Mouse (Mus musculus) kidney, embryonic 16.5 days (tissue): Measurements from ENCODE around the gene Derl3. TPM values are rescaled to one million over a fixed set of nuclear protein-coding genes. Genes with fewer than 3 reads are reported as not detected.
A peak's percentile ranks its signal among the peaks of the same experiment; 100 is the strongest.
"Not testable (repeated sequence)": the region's sequence is repeated elsewhere in the genome, so short reads cannot be mapped to it uniquely, and the experiment has no call there.

Experiments used
- ATAC-seq: fragments of 200-750 bp; cut with Nextera tagmentation; 2 replicates; pipeline ENCODE4 v1.8.0; 2017; ENCODE audit warnings: moderate TSS enrichment; ENCODE audit not compliant: low FRiP score, low TSS enrichment
- H3K27ac ChIP-seq: fragments of 300-500 bp; sonication (generic); 2 replicates; pipeline ENCODE4 v1.5.1; 2014; ENCODE audit warnings: low read length
- H3K27me3 ChIP-seq: fragments of 300-500 bp; sonication (generic); 2 replicates; pipeline ENCODE4 v1.6.1; 2014; ENCODE audit warnings: low read length, control low read depth, mixed read lengths; ENCODE audit not compliant: insufficient read depth
- H3K36me3 ChIP-seq: fragments of 300-500 bp; sonication (generic); 2 replicates; pipeline ENCODE4 v1.6.1; 2014; ENCODE audit warnings: low read length, control low read depth, mixed read lengths; ENCODE audit not compliant: insufficient read depth
- H3K4me1 ChIP-seq: fragments of 300-500 bp; sonication (generic); 2 replicates; pipeline ENCODE4 v1.6.1; 2014; ENCODE audit warnings: low read length, control low read depth, mixed read lengths; ENCODE audit not compliant: insufficient read depth
- H3K4me2 ChIP-seq: fragments of 300-500 bp; sonication (generic); replicated peaks from 2 replicates; pipeline ENCODE4 v1.6.1; 2014; ENCODE audit warnings: low read depth, low read length
- H3K4me3 ChIP-seq: fragments of 300-500 bp; sonication (generic); 2 replicates; pipeline ENCODE4 v1.5.1; 2014; ENCODE audit warnings: mild to moderate bottlenecking, low read length
- H3K9ac ChIP-seq: fragments of 300-500 bp; sonication (generic); replicated peaks from 2 replicates; pipeline ENCODE4 v1.6.1; 2014; ENCODE audit warnings: low read length
- H3K9me3 ChIP-seq: fragments of 300-500 bp; sonication (generic); 2 replicates; pipeline ENCODE4 v1.6.1; 2016; ENCODE audit warnings: low read length, control low read depth
- WGBS: fragments of 180-500 bp; shearing (Covaris S2); extraction: QIAGEN DNeasy Blood & Tissue Kit; methylation state at CpG from one replicate; pipeline ENCODE4 v1.1.7; 2014; 5-methylcytosine and 5-hydroxymethylcytosine counted together
- polyA plus RNA-seq: library from polyadenylated mRNA; unstranded; fragments of >200 nt; fragmentation: Nextera tagmentation; extraction: Ambion mirVana; gene quantifications from 2 replicates; pipeline ENCODE4 v1.2.1, GENCODE M21; 2015

Gene Derl3
- polyA plus RNA-seq, 1 experiment from 2014 or later, result 4.4 TPM

DNA sequence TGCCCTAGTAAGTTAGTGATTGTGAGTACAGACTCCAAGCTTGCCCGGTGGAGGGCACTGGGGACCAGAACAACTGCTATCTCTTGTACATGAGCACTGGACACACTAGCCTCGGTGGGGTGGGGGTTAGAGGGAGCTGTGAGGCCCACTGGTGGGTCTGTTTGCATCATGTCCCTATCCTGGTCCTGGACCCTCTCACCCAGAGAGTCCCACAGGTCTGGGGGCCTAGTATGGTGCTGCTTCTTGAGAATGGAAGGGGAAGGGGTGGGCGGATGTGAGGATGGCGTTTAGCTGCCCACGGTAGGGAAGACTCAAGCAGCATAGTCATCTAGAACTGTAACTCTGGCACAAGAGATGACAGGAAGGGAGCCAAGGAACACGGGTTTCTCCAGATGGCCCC is 38.4 kb upstream of the Derl3 start:
- WGBS, result 84% methylated on average over 6 of the region's 6 CpGs
- ATAC-seq, result no peak

DNA sequence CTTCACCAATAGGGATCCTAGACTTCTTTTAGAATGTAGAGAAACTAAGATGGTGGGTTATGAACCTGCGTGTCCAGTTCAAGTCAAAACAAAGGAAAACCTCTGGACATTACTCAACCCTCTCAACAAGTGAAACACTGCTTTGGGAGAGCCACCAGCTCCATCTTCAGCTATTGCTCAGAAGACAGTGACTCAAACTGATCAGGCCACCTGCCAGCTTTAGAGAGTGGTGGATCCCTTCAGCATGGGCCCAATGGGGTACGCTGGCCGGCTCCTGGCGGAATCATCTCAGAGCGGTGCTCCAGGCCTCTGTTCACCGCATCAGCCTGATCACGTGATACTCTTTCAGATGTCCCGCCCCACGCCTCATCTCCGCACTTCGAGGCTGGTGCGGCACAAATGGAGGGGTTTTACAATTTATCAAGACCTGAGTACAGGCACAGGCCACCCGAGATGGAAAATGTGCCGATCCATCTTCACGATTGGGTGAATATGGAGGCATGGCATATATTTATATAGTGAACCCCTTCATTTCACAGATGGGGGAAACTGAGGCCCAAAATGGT is 37.7 kb upstream of the Derl3 start:
- 90% methylated on average over 15 of the region's 15 CpGs for WGBS

More for the DNA sequence above, 38.4 kb upstream of the Derl3 start:
- no peak overlapping the region for H3K4me2 ChIP-seq
- H3K27ac ChIP-seq, result no peak overlapping the region
- no peaks in the 10 kb centered on the region for H3K27me3 ChIP-seq
- H3K9ac ChIP-seq, result no peak overlapping the region
- no peaks in the 10 kb centered on the region for H3K9me3 ChIP-seq
- H3K4me1 ChIP-seq, result peaks cover 26% of the 10 kb centered on the region
- H3K36me3 ChIP-seq, result peaks cover 17% of the 10 kb centered on the region
- no peak overlapping the region for H3K4me3 ChIP-seq

DNA sequence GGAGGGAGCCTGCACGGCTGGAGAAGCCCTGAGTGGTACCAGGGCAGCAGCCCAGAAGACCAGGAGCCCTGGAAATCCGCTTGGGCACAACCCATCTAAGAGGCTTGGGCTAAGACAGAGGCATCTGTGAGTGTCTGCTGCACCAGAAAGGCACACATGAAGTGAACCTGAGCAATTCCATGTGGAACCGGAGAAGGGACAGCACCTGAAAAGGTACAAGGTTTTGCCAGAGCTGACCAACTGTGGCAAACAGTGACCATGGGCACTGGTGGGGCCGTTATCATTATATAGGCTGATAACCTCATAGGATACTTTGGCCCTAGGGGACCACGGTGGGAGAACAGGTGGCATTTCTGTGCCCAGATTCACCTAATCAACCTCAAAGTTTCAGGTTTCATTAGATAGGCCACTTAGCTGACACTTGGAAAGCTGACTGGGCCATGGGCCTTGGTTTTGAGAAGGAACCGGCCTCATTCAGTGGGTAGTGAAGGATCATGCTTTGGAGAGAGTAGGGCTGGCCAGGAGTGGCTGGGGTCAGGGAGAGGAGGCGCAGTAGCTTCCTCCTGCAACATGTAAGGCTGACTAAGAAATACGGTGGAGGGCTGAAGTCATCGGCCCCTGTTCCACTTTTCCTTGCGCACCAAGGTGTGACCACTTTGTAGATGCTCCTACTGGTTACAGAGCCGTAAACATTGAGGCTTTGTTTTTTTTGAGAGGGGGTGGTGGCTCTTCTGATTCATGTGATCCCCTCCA is 36.9 kb upstream of the Derl3 start:
- Histone ChIP-seq H3K9me3 (no peaks in the 10 kb centered on the region), H3K4me2 (no peak overlapping the region), H3K36me3 (peaks cover 17% of the 10 kb centered on the region), H3K4me1 (peaks cover 24% of the 10 kb centered on the region), H3K27ac (no peak overlapping the region), H3K27me3 (no peaks in the 10 kb centered on the region), H3K4me3 (no peak overlapping the region), H3K9ac (no peak overlapping the region)
- 74% methylated on average over 11 of the region's 11 CpGs for WGBS
- ATAC-seq, result no peak

More for the DNA sequence above, 37.7 kb upstream of the Derl3 start:
- Histone ChIP-seq H3K9ac (no peak overlapping the region), H3K4me1 (peaks cover 26% of the 10 kb centered on the region), H3K36me3 (peaks cover 17% of the 10 kb centered on the region), H3K9me3 (no peaks in the 10 kb centered on the region), H3K27me3 (no peaks in the 10 kb centered on the region), H3K27ac (no peak overlapping the region), H3K4me2 (no peak overlapping the region), H3K4me3 (no peak overlapping the region)
- ATAC-seq, result no peak

DNA sequence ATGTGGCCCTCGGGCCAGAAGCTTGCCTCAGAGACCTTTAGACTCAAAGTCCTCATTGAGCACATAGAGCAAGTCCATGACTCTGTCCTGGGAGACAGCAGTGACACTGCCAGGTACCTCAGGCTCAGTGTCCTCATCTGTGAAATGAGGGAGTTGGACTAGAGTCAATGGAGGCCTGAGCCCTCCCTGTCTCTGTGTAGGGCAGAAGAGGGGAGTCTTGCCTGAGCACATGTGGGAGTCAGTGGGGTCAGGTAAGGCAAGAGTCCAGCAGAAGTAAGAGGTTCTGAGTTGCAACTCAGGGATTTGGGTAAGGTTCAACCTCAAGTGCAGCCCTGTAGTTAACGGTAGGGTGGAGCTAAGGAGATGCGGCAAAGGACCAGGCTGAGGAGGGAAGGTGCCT is 36.2 kb upstream of the Derl3 start:
- Histone ChIP-seq H3K9ac (no peak overlapping the region), H3K27me3 (no peaks in the 10 kb centered on the region), H3K4me3 (no peak overlapping the region), H3K4me2 (no peak overlapping the region), H3K36me3 (peaks cover 17% of the 10 kb centered on the region), H3K4me1 (peaks cover 20% of the 10 kb centered on the region), H3K9me3 (no peaks in the 10 kb centered on the region), H3K27ac (no peak overlapping the region)
- ATAC-seq, result no peak
- WGBS, result 72% methylated on average over 3 of the region's 3 CpGs

DNA sequence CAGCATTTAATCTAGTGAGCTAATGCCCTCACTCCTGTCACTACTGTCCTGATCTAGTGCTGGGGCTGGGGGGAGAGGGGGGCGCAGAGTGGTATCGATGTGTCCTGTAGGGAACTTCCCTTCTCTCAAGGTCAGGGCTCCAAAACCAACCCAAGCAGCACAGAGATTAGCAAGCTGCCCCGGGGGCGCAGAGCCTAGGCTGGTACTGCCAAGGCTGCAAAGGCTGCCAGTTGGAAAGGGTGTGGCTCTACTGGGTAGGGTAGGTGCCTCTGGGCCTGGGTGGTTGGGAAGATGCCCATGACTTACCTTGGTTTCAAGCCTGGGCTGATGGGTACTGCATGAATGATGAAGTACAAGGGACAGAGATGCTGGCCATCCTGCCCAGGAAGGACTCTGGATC is 35.6 kb upstream of the Derl3 start:
- WGBS, result 87% methylated on average over 4 of the region's 4 CpGs
- H3K27me3 ChIP-seq, result no peaks in the 10 kb centered on the region
- H3K9me3 ChIP-seq, result no peaks in the 10 kb centered on the region
- ATAC-seq, result no peak
- H3K4me2 ChIP-seq, result no peak overlapping the region
- peaks cover 17% of the 10 kb centered on the region for H3K36me3 ChIP-seq
- H3K9ac ChIP-seq, result no peak overlapping the region
- H3K27ac ChIP-seq, result no peak overlapping the region
- no peak overlapping the region for H3K4me3 ChIP-seq
- peaks cover 20% of the 10 kb centered on the region for H3K4me1 ChIP-seq

DNA sequence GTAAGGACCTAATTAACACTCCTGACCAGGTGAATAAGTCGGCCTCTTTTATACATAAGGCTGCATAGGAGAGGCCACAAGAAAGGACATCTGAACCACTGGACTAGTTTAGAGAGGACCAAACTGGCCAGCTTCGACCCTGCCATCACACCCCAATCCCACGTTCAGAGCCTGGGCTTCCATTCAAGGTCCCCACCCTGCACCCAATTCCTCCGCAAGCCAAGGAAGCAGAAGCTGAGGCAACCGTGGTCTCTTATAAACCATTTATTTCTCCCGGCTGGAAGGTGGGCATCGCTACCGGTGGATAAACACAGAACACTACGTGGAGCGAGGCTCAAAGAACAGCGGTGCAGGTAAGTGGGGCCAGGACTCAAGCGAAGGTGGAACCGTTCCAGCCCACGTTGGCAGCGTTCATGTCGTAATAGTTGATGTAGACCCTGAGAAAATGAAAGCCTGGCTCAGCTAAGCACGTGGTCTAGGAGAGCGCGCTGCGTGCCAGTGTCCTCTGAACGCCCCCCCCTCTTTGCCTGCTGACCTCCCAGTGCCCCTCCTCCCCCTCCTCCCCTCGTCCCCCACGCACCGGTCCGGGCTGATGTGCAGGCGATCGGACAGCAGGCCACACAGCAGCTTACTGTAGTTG is 34.0 kb upstream of the Derl3 start:
- Histone ChIP-seq H3K9me3 (no peaks in the 10 kb centered on the region), H3K4me3 (peak overlapping the region; percentile 80), H3K9ac (peak overlapping the region; percentile 93), H3K4me1 (peaks cover 20% of the 10 kb centered on the region), H3K27ac (peak overlapping the region; percentile 95), H3K36me3 (peaks cover 17% of the 10 kb centered on the region), H3K4me2 (peak overlapping the region; percentile 69), H3K27me3 (no peaks in the 10 kb centered on the region)
- WGBS, result 2% methylated on average over 20 of the region's 27 CpGs
- ATAC-seq, result peak; percentile 70

DNA sequence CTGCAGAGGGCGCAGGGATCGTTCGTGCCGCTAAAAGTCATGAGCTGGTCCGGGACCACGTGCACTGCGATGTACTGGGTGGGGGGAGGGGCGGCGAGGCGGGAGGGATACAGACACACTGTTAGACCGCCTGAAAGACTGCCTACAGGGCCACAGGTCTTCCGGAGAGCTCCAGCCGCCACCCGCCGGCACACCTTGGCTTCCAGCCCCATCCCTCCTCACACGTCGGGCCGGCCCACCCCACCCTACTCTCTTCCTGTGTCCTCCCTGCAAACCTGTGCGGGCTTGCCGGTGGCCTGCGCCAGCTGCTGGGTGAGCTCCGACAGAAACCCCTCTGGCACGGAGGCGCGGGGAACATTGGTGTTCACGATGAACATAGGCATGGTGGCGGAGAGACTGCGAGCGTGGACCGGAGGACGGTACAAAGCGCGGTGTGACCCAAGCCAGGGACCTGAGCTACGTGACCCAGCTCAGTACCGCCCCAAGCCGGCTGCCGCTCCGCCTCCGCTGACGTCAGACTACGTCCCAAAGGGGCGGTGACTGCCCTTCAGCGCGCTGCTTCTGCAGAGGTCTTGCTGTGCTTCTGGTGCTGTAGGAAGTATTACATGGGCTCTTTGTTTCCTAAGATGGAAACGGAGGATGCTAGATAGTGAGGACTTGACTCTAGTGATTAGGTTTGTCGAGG is 33.3 kb upstream of the Derl3 start, which contains the start of gene Mif:
Gene Mif (minus strand): TSS at position 455 of the 685 bp plus-strand sequence.
- not testable (repeated sequence) for H3K9me3 ChIP-seq, H3K27me3 ChIP-seq
- peak within 1 kb of the TSS; percentile 95 for H3K27ac ChIP-seq
- peaks cover 17% of the 10 kb centered on the region for H3K36me3 ChIP-seq
- peaks cover 20% of the 10 kb centered on the region for H3K4me1 ChIP-seq
- peak within 1 kb of the TSS; percentile 80 for H3K4me3 ChIP-seq
- WGBS, result 1% methylated on average over 43 of the region's 46 CpGs
- peak within 1 kb of the TSS; percentile 93 for H3K9ac ChIP-seq
- peak; percentile 96 for ATAC-seq
- peak within 1 kb of the TSS; percentile 69 for H3K4me2 ChIP-seq

DNA sequence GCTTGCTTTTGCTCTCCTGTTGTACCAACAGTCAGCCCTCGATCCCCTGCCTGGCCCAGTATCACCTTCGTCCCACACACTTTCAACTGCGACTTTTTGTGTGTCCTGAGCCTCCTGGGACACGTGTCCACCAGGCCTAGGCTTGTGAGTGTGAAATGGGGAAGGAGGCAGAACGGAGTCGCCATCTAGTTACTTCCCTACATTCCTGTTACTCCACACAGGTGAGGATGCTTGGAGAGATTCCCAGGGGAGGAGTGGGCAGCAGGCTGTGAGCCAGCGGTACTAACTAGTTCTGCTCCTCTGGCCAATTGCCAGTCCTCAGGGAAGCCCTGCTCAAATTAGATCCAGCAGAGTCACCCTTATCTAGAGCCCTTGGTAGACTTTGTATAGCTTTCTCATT is 32.5 kb upstream of the Derl3 start:
- Histone ChIP-seq H3K4me3 (no peak overlapping the region), H3K9me3 (no peaks in the 10 kb centered on the region), H3K27ac (peak overlapping the region; percentile 95), H3K4me2 (no peak overlapping the region), H3K4me1 (peaks cover 20% of the 10 kb centered on the region), H3K27me3 (no peaks in the 10 kb centered on the region), H3K36me3 (peaks cover 17% of the 10 kb centered on the region), H3K9ac (peak overlapping the region; percentile 93; the same call in 1 of the 2 replicates)
- 40% methylated on average over 7 of the region's 7 CpGs for WGBS
- ATAC-seq, result no peak

DNA sequence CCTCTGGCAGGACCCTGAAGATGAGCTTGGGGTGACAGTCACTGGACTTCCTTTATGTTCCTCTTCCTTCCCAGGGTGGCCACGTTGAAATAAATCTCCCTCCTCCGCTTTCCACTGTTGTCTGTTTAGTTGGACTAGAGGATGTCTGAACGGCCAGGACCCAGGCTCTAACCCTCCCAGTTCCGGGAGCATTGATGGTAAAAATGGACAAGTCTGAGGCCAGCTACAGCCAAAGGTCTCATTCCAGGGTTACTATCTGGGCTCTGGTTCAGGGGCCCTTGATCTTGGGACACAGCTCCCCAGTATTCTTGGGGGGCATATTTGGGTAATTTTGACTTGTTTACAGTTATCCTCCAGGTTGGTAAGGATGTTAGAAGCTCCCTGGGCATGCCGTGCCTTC is 31.6 kb upstream of the Derl3 start:
- Histone ChIP-seq H3K4me2 (no peak overlapping the region), H3K27me3 (no peaks in the 10 kb centered on the region), H3K9me3 (no peaks in the 10 kb centered on the region), H3K27ac (no peak overlapping the region), H3K36me3 (peaks cover 16% of the 10 kb centered on the region), H3K4me3 (no peak overlapping the region), H3K4me1 (peaks cover 20% of the 10 kb centered on the region), H3K9ac (no peak overlapping the region)
- ATAC-seq, result no peak
- 76% methylated on average over 5 of the region's 5 CpGs for WGBS
